Mouse (Mus musculus) hindbrain, postnatal 0 days (tissue): ENCODE measurements at regions not wholly inside any gene's neighbourhood (a gene's known extent, or its start where the extent isn't known, plus 50 kb on each side); places are given as distances from the start of the nearest gene placed in this dataset.

Experiments
- ATAC-seq: fragments of 200-750 bp; cut with Nextera tagmentation; 2 replicates; pipeline ENCODE4 v1.8.0; 2017; ENCODE audit warnings: mild to moderate bottlenecking, moderate TSS enrichment, moderate library complexity
- DNase-seq: peaks from one replicate; pipeline ENCODE4 v3.0.0-alpha.2; 2015; ENCODE audit warnings: low spot score
- H3K27ac ChIP-seq: fragments of 300-500 bp; sonication (generic); 2 replicates; pipeline ENCODE4 v1.5.1; 2014; ENCODE audit warnings: mild to moderate bottlenecking
- H3K27me3 ChIP-seq: fragments of 300-500 bp; sonication (generic); 2 replicates; pipeline ENCODE4 v1.6.1; 2014; ENCODE audit warnings: low read length, mixed read lengths; ENCODE audit not compliant: insufficient read depth
- H3K36me3 ChIP-seq: fragments of 300-500 bp; sonication (generic); 2 replicates; pipeline ENCODE4 v1.6.1; 2014; ENCODE audit warnings: low read length, mixed read lengths; ENCODE audit not compliant: insufficient read depth
- H3K4me1 ChIP-seq: fragments of 300-500 bp; sonication (generic); 2 replicates; pipeline ENCODE4 v1.6.1; 2014; ENCODE audit warnings: antibody characterized with exemption, low read length, mixed read lengths; ENCODE audit not compliant: insufficient read depth
- H3K4me2 ChIP-seq: fragments of 300-500 bp; sonication (generic); 2 replicates; pipeline ENCODE4 v1.6.1; 2014; ENCODE audit warnings: low read depth, mild to moderate bottlenecking, low read length, moderate library complexity, mixed read lengths
- H3K4me3 ChIP-seq: fragments of 300-500 bp; sonication (generic); 2 replicates; pipeline ENCODE4 v1.5.1; 2014; ENCODE audit warnings: low read length
- H3K9ac ChIP-seq: fragments of 300-500 bp; sonication (generic); replicated peaks from 2 replicates; pipeline ENCODE4 v1.6.1; 2014; ENCODE audit warnings: mild to moderate bottlenecking, low read length, moderate library complexity, mixed read lengths
- H3K9me3 ChIP-seq: fragments of 300-500 bp; sonication (generic); 2 replicates; pipeline ENCODE4 v1.6.1; 2016; ENCODE audit warnings: low read length, mixed read lengths
- CTCF ChIP-seq: IDR thresholded peaks from 2 replicates; pipeline ENCODE4 v1.5.1; 2016; ENCODE audit warnings: antibody characterized with exemption, control low read depth, low read depth
- whole genome bisulfite sequencing: fragments of 180-500 bp; shearing (Covaris S2); extraction: QIAGEN DNeasy Blood & Tissue Kit; methylation state at CpG from one replicate; pipeline ENCODE4 v1.1.7; 2014; 5-methylcytosine and 5-hydroxymethylcytosine counted together

GRCm38 (mm10) chr4:20988474-20988873, 697.3 kb downstream of the Prdm13 start:
- 29% methylated on average over 1 of the region's 1 CpGs for WGBS
- peak; percentile 4 for DNase-seq
- H3K4me1 ChIP-seq, result no peaks in the 10 kb centered on the region

GRCm38 (mm10) chr4:20973428-20973827, 712.3 kb downstream of the Prdm13 start:
- Histone ChIP-seq H3K4me3 (no peak overlapping the region), H3K27me3 (no peaks in the 10 kb centered on the region), H3K27ac (no peak overlapping the region), H3K4me1 (no peaks in the 10 kb centered on the region), H3K9ac (no peak overlapping the region), H3K36me3 (no peaks in the 10 kb centered on the region), H3K9me3 (no peaks in the 10 kb centered on the region), H3K4me2 (no peak overlapping the region)
- ATAC-seq (no peak), DNase-seq (no peak)
- 97% methylated on average over 1 of the region's 1 CpGs for WGBS
- no peak for TF ChIP-seq CTCF

More at GRCm38 (mm10) chr4:20988474-20988873, 697.3 kb downstream of the Prdm13 start:
- Histone ChIP-seq H3K4me2 (no peak overlapping the region), H3K27ac (no peak overlapping the region), H3K27me3 (no peaks in the 10 kb centered on the region), H3K4me3 (no peak overlapping the region), H3K9me3 (no peaks in the 10 kb centered on the region), H3K36me3 (no peaks in the 10 kb centered on the region), H3K9ac (no peak overlapping the region)
- no peak for TF ChIP-seq CTCF
- no peak for ATAC-seq

GRCm38 (mm10) chr4:20972136-20972875, 713.5 kb downstream of the Prdm13 start:
- H3K27me3 ChIP-seq, result no peaks in the 10 kb centered on the region
- H3K9ac ChIP-seq, result no peak overlapping the region
- H3K4me2 ChIP-seq, result no peak overlapping the region
- no peaks in the 10 kb centered on the region for H3K4me1 ChIP-seq
- no peaks in the 10 kb centered on the region for H3K36me3 ChIP-seq
- WGBS, result 88% methylated on average over 7 of the region's 7 CpGs
- DNase-seq, result no peak
- H3K4me3 ChIP-seq, result no peak overlapping the region
- H3K9me3 ChIP-seq, result no peaks in the 10 kb centered on the region
- TF ChIP-seq CTCF, result no peak
- H3K27ac ChIP-seq, result no peak overlapping the region
- ATAC-seq, result no peak

- Histone ChIP-seq H3K27ac (no peak overlapping the region), H3K9me3 (no peaks in the 10 kb centered on the region), H3K9ac (no peak overlapping the region), H3K36me3 (no peaks in the 10 kb centered on the region), H3K4me1 (no peaks in the 10 kb centered on the region), H3K4me2 (no peak overlapping the region), H3K4me3 (no peak overlapping the region), H3K27me3 (no peaks in the 10 kb centered on the region)
- no peak for DNase-seq
- ATAC-seq, result no peak
- 61% methylated on average over 2 of the region's 2 CpGs for WGBS
- TF ChIP-seq CTCF, result no peak
These were observed 736.1 kb downstream of the Prdm13 start for GRCm38 (mm10) chr4:20949696-20950095.
